Mouse (Mus musculus) erythroblast, adult 5-6 weeks (primary cell): ENCODE measurements around the gene Brcc3. TPM values are rescaled to one million over a fixed set of nuclear protein-coding genes. Genes with fewer than 3 reads are reported as not detected.

Source experiments
- ATAC-seq: replicated peaks from 2 replicates; pipeline ENCODE4 v1.8.0; 2016; ENCODE audit warnings: moderate number of reproducible peaks, mild to moderate bottlenecking, moderate TSS enrichment, inconsistent platforms; ENCODE audit not compliant: poor library complexity, low FRiP score, severe bottlenecking
- total RNA-seq, 2 experiments: library from RNA; stranded (forward) in 1 of 2; stranded (reverse) in 1 of 2; fragments of 150-400 nt in 1 of 2; fragments of 200-764, 138-1000 nt in 1 of 2; gene quantifications; 2 replicates each; pipeline versions ENCODE4 v1.2.3 to v1.2.4; 2015 to 2017; ENCODE audit warnings: low replicate concordance in 2 of 2

The Brcc3 gene
- 21.1 and 27.1 TPM in 2 replicates for total RNA-seq (2015; ENCODE audit: low replicate concordance)
- total RNA-seq (2017; ENCODE audit: low replicate concordance) = 26.3 and 36.5 TPM in 2 replicates

DNA sequence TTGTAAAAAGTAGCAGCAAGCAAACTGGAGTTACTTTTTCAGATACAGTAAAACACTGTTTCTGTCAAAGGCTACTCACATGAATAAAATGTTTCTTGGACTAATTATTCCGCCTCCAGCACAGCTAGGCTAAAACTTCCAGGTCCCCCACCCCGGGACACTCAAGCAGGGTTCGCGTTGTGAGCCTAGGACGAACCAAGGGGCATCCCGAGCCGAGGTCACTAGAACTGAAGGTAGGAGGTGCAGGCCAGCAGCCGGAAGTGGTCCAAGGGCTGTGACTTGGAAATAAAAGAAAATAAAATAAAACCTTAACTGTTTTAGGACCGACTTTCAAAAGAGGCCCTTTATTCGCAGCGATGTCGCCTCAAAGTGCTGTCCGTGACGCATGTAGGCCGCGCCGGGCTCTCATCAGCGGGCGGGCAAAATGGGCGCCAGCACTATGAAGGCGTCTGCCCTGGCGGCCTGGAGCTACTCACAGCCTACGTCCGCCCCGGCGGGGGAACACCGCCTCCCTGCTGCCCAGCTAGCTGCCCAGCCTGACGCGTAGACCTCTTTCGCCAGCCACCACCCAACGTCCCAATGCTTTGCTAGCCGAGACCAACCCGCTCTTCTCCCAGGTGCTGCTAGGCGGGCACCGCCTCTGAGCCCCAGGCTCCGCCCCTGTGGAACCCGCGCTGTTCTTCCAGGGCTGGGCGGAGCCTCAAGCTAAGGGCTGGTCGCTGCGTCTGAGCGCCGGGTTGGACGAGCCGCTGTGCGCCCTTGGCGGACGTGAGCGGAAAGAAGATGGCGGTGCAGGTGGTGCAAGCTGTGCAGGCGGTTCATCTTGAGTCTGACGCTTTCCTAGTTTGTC lies at the start of gene Brcc3, which contains the start of the genes Cmc4 and Mtcp1:
Gene Brcc3, plus strand, starts transcription at position 693 of the 850 bp plus-strand sequence.
Gene Cmc4, minus strand, starts transcription at position 649 of the 850 bp plus-strand sequence.
Gene Mtcp1, minus strand, starts transcription at position 653 of the 850 bp plus-strand sequence.
- ATAC-seq = peak; percentile 98

DNA sequence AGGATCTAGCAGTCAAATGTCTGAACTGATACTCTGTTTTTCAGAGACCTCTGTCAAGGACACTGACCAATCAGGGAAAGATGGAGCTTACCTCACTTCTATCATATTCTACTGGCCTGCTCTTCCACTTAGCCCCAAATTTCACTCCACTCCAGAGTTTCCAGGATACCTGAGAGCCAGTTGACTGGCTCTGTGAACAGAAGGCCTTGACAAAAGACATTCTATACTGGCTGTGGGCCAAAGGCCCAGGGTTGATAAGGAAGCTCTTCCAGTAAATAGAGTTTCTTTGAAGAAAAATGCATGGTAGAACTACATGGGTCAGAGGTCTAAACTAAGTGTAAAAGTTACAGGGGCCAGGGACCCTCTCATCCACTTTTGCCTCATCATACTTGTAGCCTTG lies 46.2 kb upstream of the Brcc3 start:
- ATAC-seq = no peak

DNA sequence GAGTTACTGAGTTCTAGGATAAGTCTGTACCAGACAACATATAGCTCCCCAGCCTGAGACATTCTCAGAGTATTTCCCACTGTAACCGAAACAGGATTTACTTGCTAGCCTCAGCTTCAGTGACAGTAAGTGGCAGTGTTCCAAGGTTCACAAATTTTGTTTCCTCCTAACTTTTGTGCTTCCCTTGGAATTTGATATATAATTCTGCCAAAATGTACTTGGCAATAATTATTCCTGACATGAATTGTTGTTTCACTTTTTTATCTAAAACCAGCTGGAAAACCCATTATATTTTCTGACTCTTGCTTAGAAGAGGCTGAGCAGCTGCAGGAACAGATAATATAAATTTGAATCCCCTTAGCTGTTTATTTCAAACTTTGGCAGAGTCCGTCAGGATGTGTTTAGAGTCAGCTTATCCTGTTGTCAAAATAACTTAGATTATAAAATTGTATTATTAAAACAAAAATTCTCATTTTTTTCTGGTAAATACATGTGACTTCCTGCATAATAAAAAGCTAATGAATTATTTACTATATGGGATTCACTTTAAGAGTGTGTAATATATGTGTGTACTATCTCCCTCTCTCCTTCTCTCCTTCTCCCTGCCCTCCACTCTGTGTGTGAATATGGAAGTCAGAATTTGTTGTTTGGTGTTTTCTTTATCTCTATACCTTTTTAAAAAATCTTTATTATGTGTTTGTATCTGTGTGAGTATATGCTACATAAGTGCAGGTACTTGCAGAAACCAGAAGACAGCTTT lies 43.6 kb upstream of the Brcc3 start:
- no peak for ATAC-seq

DNA sequence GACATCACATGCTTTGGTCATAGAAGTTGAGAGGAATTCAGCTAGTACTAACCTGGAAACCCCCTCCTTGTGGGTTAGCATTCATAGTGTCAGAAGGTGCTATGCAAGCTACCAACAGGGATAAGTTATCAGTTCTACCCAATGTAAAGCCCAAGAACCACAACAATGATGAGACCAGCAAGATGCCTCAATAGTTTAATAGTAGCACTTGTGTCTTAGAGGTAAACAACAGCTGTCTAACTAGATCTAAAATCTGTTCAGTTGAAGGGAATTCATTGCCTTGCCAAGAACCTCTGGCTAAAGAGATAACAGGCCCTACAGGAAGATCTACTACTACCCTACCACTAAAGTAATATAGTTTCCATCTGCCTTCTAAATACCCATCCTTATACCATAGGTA lies 39.6 kb upstream of the Brcc3 start:
- ATAC-seq = no peak

DNA sequence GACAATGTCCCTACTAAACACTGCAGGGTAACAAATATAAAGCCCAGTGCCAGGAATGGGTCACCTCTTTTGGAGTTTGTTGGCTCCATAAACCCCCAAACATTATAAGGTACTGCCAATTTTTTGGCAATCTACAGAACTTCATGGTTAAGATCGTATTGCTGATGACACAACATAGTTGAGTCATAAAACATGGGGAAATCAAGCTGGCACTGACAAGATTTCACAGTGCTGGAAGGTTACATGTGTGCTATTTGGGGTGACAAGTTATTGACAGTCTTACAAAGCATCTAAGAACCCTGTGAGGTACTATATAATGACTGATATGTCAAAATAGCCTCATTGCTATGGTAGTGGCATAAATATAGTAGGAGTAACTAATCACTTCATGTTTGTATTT lies 35.3 kb upstream of the Brcc3 start:
- ATAC-seq = no peak

DNA sequence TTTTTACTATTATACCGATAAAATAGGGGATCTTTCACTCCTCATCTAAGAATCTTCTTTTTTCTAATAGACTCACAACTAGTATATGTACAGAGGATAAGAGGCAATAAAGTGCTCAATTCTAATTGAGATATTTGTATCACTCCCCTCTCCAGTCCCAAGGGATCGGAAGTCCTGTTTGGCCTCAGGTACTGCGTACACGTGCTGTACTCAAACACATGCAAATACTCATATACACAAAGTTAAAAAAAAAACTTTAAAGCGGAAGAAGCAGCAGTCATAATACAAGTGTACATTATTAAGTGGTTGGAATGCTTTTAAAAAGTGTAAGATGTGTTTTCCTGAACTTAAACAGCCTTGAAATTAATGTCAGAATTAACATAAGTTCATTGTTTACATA lies 34.7 kb upstream of the Brcc3 start:
- ATAC-seq = no peak

DNA sequence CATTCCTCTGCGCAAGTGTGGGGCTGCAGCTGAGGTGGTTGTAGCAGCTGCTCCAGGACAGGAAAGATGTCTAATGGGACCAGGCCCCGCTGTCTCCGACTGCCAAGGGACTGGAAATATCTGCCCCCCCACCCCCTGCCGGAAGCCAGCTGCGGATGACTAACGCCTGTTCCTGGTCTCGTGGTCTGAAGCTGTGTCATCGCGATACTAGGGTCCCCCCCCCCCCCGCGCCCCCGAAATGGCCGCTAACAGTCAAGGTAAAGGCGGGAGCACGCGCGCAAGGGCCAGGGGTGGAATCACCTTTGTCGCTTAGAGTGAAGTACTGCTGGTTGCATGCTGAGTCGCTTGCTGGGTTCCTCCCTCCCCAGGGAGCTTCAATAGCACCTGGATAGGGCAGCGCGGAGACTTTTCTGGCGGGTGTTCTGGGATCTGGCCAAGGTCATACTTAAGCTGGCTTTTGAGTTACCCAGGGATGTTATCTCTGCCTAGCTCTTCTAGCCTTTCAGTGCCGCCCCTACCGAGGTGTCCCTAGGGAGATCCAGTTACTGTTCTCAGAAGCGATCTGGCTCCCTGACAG lies 34.1 kb upstream of the Brcc3 start, which contains the start of the genes Fundc2 and F8:
Gene Fundc2, plus strand, starts transcription at position 205 of the 577 bp plus-strand sequence.
Gene F8, minus strand, starts transcription at position 421 of the 577 bp plus-strand sequence.
- peak; percentile 91 for ATAC-seq

DNA sequence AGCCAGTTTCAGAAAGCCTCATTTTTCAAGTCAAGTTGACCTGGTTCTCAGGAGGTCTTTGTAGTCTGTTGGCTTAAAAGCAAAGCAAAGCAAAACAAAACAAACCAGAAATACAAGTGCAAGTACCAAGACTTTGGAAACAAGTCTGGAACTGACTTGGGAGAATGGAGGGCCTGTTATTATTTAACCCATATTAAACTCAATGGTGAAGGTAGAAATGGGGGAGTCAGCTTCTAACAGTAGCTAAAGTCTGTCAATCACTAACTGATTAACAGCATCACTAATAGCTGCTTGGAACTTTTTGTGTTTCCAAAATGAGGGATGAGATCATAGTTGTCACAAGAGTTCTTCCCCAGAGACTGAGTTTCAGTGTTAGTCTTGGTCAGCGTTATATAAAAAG lies 17.0 kb upstream of the Brcc3 start:
- no peak for ATAC-seq

DNA sequence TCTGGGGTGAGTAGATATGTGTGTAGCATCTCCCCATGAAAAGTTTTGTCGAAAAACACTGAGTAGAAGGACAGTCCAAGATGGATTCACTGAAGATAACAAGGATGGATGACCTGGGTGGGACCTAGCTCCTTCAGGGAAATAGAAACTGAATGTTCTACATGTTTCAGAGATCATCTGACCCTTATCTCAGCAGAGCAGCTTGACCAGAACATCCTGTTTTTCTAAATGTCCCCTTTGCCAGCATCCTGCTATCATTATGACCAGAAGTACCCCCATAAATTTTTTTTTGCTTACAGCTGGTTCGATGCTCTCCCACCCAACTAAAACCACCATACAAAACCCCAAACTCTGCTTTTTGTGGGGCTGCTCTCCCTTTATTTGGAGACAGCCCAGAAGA lies 13.8 kb upstream of the Brcc3 start:
- ATAC-seq = peak; percentile 99

DNA sequence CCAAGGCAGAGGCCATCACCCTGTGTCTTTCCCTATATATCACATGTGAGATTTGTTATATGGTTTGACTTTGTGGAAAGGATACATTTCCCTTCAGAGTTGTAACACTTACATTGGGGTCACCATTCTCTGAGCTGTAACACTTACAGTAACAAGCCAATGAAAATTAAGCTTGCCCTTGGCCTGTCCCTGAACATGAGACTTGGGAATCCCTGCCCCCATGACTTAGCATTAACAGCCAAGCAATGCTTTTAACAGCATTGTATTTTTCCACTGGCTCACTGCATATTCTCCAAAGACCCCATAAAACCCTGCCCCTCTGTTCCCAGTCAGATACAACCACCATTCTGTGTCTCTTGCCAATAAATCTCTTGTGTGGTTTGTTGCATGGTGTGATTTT lies 13.1 kb upstream of the Brcc3 start:
- peak; percentile 59 for ATAC-seq

DNA sequence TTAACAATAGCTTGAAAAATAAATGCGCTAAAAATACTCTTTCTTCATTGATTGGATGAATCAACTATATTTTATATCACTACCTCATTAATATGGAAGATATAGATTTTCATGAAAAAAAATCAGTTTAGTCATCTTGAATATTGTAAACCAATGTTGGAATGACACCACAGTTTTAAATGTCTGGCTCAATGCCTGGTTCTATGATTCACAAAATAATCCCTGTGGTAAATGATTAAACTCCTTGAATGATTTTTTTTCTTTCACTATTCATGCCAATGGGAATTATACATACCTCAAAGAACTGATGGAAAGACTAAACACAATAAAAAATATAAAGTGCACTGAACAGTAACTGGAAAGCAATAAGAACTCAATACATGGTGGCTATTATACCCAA lies 6.7 kb upstream of the Brcc3 start:
- ATAC-seq = no peak

DNA sequence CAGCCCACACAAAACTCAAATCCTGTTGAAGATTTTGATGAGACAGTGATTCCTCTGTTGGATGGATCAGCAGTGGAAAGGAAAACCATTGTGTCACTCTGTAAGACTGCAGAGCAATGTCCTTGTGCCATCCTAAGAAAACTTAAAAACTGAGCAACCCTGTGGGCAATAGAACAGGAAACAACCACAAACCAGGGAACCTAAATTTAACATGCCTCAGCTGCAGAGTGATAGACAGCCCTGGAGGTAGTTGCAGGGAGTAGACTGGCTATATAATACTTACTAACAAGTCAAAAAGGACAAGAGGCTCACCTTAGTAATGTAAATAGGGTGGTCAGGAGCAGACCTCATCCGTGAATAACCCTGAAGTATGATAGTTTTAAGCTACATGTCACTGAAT lies 38.2 kb downstream of the Brcc3 start:
- no peak for ATAC-seq

DNA sequence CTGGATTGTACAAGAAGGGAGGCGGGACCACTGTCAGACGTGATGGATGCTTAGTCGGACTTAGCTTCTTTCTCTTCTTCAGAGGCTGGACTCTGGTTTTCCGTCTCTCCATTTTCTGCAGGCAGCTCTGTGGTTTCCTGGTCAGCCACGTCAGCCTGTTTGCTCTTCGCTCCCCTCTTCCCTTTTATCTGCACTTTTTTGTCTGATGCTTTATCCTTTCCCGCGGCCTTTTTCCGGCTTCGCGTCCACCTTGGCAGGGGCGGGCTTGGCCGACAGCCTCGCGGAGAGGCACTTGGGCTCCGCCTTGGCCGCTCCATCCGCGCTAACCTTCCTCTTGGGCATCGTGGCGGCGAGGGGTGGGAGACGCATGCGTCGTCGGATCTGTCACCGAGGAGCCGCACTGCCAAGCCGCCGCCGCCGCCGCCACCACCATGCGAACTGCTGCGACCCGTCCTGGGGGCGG lies 58.8 kb downstream of the Brcc3 start:
- ATAC-seq = peak; percentile 84; the same call in 1 of the 2 replicates

DNA sequence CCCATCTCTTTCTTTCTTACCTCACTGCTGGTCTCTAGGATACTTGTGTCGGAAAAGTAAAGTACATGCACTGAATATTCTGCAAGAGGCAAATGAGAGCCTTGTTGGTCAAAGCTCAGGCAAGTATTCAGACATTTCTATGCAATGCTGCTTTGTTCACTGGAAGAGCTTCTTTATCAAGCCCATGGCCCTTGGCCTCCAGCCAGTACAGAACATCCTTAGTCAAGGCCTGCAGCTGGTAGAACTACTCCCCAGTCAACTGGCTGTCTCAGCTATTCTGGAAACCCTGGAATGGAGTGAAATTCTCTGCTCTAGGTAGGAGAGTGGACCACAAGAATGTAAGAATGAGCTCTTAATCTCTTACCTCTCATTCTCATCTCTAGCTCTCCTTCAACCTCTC lies 73.5 kb downstream of the Brcc3 start:
- no peak for ATAC-seq

Other genes starting within 250 kb of the Brcc3 start
- 33.9 and 52.6 TPM in 2 replicates for gene Fundc2, start 34.2 kb upstream of the Brcc3 start, total RNA-seq (2015; ENCODE audit: low replicate concordance)
- 21.0 and 35.0 TPM in 2 replicates for gene Fundc2, start 34.2 kb upstream of the Brcc3 start, total RNA-seq (2017; ENCODE audit: low replicate concordance)
- 5.9 and 9.4 TPM in 2 replicates for gene F8, start 34.0 kb upstream of the Brcc3 start, total RNA-seq (2015; ENCODE audit: low replicate concordance)
- gene F8, start 34.0 kb upstream of the Brcc3 start, total RNA-seq (2017; ENCODE audit: low replicate concordance) = 8.9 and 10.5 TPM in 2 replicates
- gene Cmc4, start within 50 bp of the Brcc3 start, total RNA-seq (2015; ENCODE audit: low replicate concordance) = 172 and 187 TPM in 2 replicates
- 78.7 and 97.6 TPM in 2 replicates for gene Cmc4, start within 50 bp of the Brcc3 start, total RNA-seq (2017; ENCODE audit: low replicate concordance)
- gene Mtcp1, start within 50 bp of the Brcc3 start, total RNA-seq (2015; ENCODE audit: low replicate concordance) = 52.3 and 67.1 TPM in 2 replicates
- 104 and 116 TPM in 2 replicates for gene Mtcp1, start within 50 bp of the Brcc3 start, total RNA-seq (2017; ENCODE audit: low replicate concordance)
- gene Vbp1, start 97.7 kb downstream of the Brcc3 start, total RNA-seq (2015; ENCODE audit: low replicate concordance) = 115 and 137 TPM in 2 replicates
- gene Vbp1, start 97.7 kb downstream of the Brcc3 start, total RNA-seq (2017; ENCODE audit: low replicate concordance) = 149 and 170 TPM in 2 replicates
- gene Rab39b, start 161.6 kb downstream of the Brcc3 start, total RNA-seq (2015; ENCODE audit: low replicate concordance) = not detected in 2 replicates
- gene Rab39b, start 161.6 kb downstream of the Brcc3 start, total RNA-seq (2017; ENCODE audit: low replicate concordance) = not detected in 2 replicates